In genomic region chr6:148918841-148919398, GRCm38 (mm10) we compare ENCODE assay signal across 19 mouse cellular contexts. TPM values are rescaled to one million over a fixed set of nuclear protein-coding genes. Genes with fewer than 3 reads are reported as not detected.
DNase-seq lines count a peak whose midpoint lies in the region; ATAC-seq lines count a peak whose summit lies in the region.
"Had no signal": no experiment of that assay in that cellular context is flagged by ENCODE, and none has a peak within 500 bp of the region (broad histone marks: within the 10 kb centered on the region; RNA-seq: fewer than 3 reads in every experiment).

No protein-coding gene starts in this region.

- no peak overlapping the region for H3K27ac ChIP-seq in forebrain, embryonic 12.5 days
- H3K27ac ChIP-seq in forebrain, embryonic 15.5 days (replicated peaks): no peak overlapping the region
- H3K27ac ChIP-seq: embryonic facial prominence, embryonic 10.5 days; hindbrain, embryonic 10.5 days; hindbrain, embryonic 14.5 days had no signal

- no peak overlapping the region for H3K9ac ChIP-seq in forebrain, embryonic 12.5 days
- no peak overlapping the region for H3K9ac ChIP-seq in forebrain, embryonic 15.5 days (replicated peaks)
- H3K9ac ChIP-seq: heart, embryonic 12.5 days; hindbrain, embryonic 14.5 days had no signal

- DNase-seq in ES-CJ7 (ENCODE audit: low read depth, low spot score): peak; percentile 49
- peak; percentile 65 for DNase-seq in ZHBTc4 (ENCODE audit: low read depth, low spot score)
- DNase-seq in cerebellum, postnatal 10 days: no peak
- DNase-seq: adrenal gland, adult 2 months; adrenal gland, postnatal 25 days; cerebellum, adult 8-10 months; cerebellum, postnatal 25 days; gastrocnemius, postnatal 14 days; kidney, adult 8-10 months had no signal

- ATAC-seq in forebrain, embryonic 12.5 days (ENCODE audit: low FRiP score): peak; percentile 54; the same call in 1 of the 2 replicates
- ATAC-seq in forebrain, embryonic 15.5 days (replicated peaks): no peak
- ATAC-seq in megakaryocyte, adult 5-6 weeks (ENCODE audit: poor library complexity, severe bottlenecking): no peak
- ATAC-seq: intestine, postnatal 0 days had no signal

- peaks cover 27% of the 10 kb centered on the region for H3K36me3 ChIP-seq in forebrain, embryonic 12.5 days (replicated peaks)
- H3K36me3 ChIP-seq in forebrain, embryonic 15.5 days: peaks cover 19% of the 10 kb centered on the region

- H3K27me3 ChIP-seq in forebrain, embryonic 12.5 days: no peaks in the 10 kb centered on the region
- H3K27me3 ChIP-seq in forebrain, embryonic 15.5 days: no peaks in the 10 kb centered on the region
- H3K27me3 ChIP-seq: CH12.LX; heart, embryonic 12.5 days had no signal

- H3K4me1 ChIP-seq in forebrain, embryonic 12.5 days: no peaks in the 10 kb centered on the region
- H3K4me1 ChIP-seq in forebrain, embryonic 15.5 days: no peaks in the 10 kb centered on the region
- H3K4me1 ChIP-seq: heart, embryonic 12.5 days; hindbrain, embryonic 10.5 days had no signal

- no peak overlapping the region for H3K4me2 ChIP-seq in forebrain, embryonic 12.5 days
- H3K4me2 ChIP-seq in forebrain, embryonic 15.5 days (replicated peaks): no peak overlapping the region
- H3K4me2 ChIP-seq: heart, embryonic 12.5 days; hindbrain, embryonic 14.5 days had no signal

- no peaks in the 10 kb centered on the region for H3K9me3 ChIP-seq in forebrain, embryonic 12.5 days
- no peaks in the 10 kb centered on the region for H3K9me3 ChIP-seq in forebrain, embryonic 15.5 days
- H3K9me3 ChIP-seq: embryonic facial prominence, embryonic 10.5 days; G1E; heart, embryonic 12.5 days; hindbrain, embryonic 10.5 days had no signal

- H3K4me3 ChIP-seq in forebrain, embryonic 12.5 days (replicated peaks): no peak overlapping the region
- no peak overlapping the region for H3K4me3 ChIP-seq in forebrain, embryonic 15.5 days
- H3K4me3 ChIP-seq: embryonic facial prominence, embryonic 10.5 days; heart, embryonic 12.5 days; hindbrain, embryonic 10.5 days had no signal

RNA-seq across cellular contexts. Expression of gene Caprin2, which starts 22.9 kb away (rescaled TPM):
- 20.7 and 22.4 TPM in 2 replicates for polyA plus RNA-seq in forebrain, embryonic 12.5 days (2016; fragmentation: Nextera tagmentation; extraction: Ambion mirVana)
- 9.9 and 10.6 TPM in 2 replicates for polyA plus RNA-seq in forebrain, embryonic 15.5 days (2015; fragmentation: Nextera tagmentation; extraction: Ambion mirVana)
- 2.1 and 2.6 TPM in 2 replicates for total RNA-seq in megakaryocyte, adult 5-6 weeks (2015)
- 3.2 and 11.3 TPM in 2 replicates for total RNA-seq in megakaryocyte, adult 5-6 weeks (2017)

RNA-seq across cellular contexts. Expression of gene Sinhcaf, which starts 27.3 kb away (rescaled TPM):
- 223 and 235 TPM in 2 replicates for polyA plus RNA-seq in forebrain, embryonic 12.5 days (2016; fragmentation: Nextera tagmentation; extraction: Ambion mirVana)
- 122 and 125 TPM in 2 replicates for polyA plus RNA-seq in forebrain, embryonic 15.5 days (2015; fragmentation: Nextera tagmentation; extraction: Ambion mirVana)
- total RNA-seq in megakaryocyte, adult 5-6 weeks (2015): 12.4 and 16.8 TPM in 2 replicates
- 31.7 and 33.8 TPM in 2 replicates for total RNA-seq in megakaryocyte, adult 5-6 weeks (2017)

Comparison
In these comparisons a context has a peak if more than half of its experiments do, and no peak if none do; other contexts are left out.
1. DNase-seq: peak in ES-CJ7 (single experiment) and ZHBTc4 (single experiment); none in cerebellum, postnatal 10 days (0 of 2).